Mouse (Mus musculus): ENCODE measurements around the gene Krt7.

The Krt7 gene

DNA sequence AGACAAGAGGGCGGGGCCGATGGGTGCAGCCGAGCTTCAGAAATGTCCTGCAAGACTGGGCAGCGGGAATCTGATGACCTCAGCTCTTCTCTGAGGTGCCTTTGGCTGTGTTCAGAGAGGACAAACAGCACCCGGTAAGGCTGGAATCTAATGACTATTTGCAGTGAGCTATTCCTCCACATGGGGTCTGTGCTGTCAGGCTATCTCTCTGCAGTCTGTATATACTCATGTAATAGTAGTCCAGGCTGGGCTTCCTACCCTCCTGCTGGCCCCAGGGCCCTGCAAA is 34.1 kb upstream of the Krt7 start:
- no peak for DNase-seq (ENCODE audit: low spot score)

DNA sequence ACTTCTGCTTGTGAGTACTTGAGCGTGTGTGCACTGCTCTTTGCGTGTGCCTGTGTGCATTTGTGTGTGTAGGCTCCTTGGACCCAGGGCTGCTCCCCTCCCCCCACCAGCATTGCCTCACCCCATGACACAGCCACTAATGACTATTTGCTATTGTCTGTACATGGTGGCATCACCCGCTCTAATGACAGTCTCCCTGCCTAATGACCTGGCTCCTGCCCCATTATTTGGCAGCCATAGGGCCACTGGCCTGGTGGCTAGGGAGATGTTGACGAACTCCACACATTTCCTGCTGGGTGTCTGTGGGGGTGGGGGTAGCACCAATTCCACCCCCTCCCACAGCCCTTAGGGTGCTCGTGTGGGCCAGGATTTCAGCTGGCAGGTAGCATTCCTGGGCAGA is 32.2 kb upstream of the Krt7 start:
- DNase-seq (ENCODE audit: low spot score) = no peak

- DNase-seq (ENCODE audit: low spot score) = no peak
These were observed 29.1 kb upstream of the Krt7 start for GRCm38 (mm10) chr15:101381758-101382157.

- no peak for DNase-seq (ENCODE audit: low spot score)
These were observed 28.0 kb upstream of the Krt7 start for GRCm38 (mm10) chr15:101382811-101383210.

GRCm38 (mm10) chr15:101384610-101385009 is 26.2 kb upstream of the Krt7 start:
- no peak for DNase-seq (ENCODE audit: low spot score)

GRCm38 (mm10) chr15:101385064-101385463 is 25.8 kb upstream of the Krt7 start:
- no peak for DNase-seq (ENCODE audit: low spot score)

GRCm38 (mm10) chr15:101387176-101387575 is 23.7 kb upstream of the Krt7 start:
- DNase-seq (ENCODE audit: low spot score) = no peak

GRCm38 (mm10) chr15:101388034-101388541 is 22.8 kb upstream of the Krt7 start:
- no peak for DNase-seq (ENCODE audit: low spot score)

DNA sequence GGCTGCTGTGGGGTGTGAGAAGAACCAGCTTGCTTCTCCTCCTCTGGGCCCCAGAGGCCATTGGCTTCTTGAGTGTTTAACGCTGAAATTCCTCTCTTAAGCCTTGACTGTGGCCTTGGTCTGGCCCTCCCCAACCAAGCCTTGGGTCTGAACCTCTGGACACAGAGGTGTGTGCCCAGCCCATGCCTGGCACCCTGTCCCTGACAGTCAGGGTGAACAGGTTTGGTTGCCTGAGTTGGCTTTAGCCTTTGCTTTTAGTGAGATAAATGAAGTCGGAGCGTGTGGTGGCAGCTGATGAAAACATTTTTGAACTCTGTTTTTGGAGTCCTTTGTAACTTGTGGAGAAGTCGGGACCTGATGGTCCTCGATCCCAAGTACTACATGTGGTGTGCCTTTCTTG is 20.6 kb upstream of the Krt7 start:
- no peak for DNase-seq (ENCODE audit: low spot score)

DNA sequence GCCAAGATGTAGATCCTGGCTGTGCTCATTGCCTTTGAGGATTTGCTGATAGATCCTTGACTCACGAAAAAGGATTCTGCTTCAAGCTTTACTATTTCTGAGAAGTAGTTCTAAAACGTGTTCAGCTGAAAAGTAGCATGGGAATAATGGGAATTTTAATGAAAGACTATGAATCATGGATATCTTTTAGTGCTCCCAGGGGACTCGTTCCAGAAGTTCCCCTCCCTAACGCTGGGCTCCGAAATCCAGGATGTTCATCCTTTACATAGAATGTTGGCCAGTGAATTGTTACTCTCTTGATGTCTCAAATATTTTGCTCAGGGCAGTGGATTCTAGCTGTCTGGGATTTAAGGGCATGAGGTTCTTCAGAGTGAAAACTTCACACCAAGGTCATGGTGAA is 18.6 kb upstream of the Krt7 start:
- DNase-seq (ENCODE audit: low spot score) = no peak

DNA sequence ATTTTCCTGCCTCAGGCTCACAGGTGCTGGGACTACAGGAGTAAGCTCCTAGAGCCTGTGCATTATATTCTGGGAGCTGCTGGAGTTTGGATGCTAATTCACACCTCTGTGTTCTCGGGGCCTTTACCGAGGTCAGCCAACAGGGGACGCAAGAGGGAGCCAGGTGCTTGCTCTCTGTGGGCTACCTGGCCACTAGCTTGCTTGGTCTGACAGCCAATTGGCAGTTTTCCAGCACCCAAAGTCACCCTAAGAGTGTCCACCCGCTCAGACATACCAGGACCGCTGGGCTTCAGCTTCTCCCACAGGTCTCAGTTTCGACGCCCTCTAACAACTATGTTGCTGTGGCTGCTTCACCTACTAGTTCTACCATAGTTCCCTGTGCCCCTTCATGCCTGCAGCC is 15.9 kb upstream of the Krt7 start:
- no peak for DNase-seq (ENCODE audit: low spot score)

DNA sequence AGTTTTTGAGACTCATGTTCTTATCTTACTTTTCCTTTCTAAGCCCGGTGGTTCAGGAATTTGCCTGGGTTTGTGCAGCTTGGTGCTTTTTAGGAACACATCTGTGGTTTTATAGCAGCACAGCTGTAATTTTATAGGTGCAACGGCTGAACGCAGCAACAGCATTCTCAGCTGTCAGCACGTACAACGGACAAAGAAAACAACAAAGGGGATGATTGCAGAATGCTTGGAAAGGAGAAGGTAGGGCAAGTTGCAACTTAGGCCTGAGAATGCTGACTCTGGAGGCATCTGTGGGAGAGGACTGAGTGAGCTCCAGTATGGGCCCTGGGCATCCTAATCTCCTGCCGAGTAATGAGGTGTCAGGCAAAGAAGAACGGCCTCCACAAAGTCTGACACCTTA is 14.4 kb upstream of the Krt7 start:
- no peak for DNase-seq (ENCODE audit: low spot score)

DNA sequence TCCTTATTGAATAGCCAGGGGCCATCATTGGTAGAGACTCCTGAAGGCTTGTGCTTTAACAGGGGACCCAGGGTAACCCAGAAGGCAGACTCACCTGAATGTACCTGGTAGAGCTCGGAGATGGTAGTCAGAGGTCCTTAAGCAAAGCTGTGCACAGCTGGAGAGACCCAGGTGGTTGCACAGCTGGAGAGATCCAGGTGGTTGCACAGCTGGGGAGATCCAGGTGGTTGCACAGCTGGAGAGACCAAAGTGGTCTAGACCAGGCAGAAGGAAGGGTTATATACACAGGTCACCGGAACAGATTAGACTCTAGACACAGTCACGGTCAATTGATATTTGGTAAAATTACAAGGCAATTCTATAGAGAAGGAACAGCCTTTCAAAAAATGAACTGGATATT is 13.9 kb upstream of the Krt7 start:
- DNase-seq (ENCODE audit: low spot score) = no peak

DNA sequence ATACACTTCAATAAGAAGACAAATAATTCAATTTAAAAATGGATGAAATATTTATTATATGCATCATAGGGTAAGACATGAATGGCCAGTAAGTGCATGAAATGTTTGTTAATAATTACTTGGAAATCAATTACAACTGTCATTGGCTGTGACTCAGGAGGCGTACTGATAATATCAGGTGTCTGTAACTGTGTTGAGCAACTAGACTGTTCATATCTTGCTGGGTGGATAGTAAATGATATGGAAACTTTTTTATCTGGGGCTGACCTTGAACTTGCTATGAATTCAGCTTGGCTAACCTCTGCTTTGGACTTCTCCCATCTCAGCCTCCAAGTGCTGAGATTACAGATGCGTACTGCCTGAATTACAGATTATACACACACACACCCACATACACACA is 13.2 kb upstream of the Krt7 start:
- DNase-seq (ENCODE audit: low spot score) = no peak

DNA sequence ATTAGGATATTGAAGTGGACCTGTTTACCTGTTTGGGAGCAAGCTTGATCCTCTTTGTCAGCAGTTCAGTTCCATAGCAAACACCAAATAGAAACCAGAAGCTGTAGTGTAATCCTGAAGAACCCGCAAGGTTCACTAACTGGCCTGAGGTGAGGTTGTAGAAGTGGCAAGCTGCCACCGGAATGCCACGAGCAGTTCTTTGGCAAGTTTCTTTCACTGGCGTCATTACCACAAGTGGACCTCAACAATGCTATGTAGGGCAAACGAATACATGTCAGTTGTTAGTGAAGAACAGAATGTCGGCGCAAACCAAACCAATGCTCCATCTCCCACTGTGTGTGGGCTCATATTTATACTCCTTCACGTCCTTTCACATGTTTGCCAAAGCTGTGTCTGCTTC is 12.6 kb upstream of the Krt7 start:
- no peak for DNase-seq (ENCODE audit: low spot score)

- peak; percentile 28 for DNase-seq (ENCODE audit: low spot score)
These were observed 1.3 kb downstream of the Krt7 start for GRCm38 (mm10) chr15:101412188-101412587.

- no peak for DNase-seq (ENCODE audit: low spot score)
These were observed 3.2 kb downstream of the Krt7 start for GRCm38 (mm10) chr15:101413916-101414635.

DNA sequence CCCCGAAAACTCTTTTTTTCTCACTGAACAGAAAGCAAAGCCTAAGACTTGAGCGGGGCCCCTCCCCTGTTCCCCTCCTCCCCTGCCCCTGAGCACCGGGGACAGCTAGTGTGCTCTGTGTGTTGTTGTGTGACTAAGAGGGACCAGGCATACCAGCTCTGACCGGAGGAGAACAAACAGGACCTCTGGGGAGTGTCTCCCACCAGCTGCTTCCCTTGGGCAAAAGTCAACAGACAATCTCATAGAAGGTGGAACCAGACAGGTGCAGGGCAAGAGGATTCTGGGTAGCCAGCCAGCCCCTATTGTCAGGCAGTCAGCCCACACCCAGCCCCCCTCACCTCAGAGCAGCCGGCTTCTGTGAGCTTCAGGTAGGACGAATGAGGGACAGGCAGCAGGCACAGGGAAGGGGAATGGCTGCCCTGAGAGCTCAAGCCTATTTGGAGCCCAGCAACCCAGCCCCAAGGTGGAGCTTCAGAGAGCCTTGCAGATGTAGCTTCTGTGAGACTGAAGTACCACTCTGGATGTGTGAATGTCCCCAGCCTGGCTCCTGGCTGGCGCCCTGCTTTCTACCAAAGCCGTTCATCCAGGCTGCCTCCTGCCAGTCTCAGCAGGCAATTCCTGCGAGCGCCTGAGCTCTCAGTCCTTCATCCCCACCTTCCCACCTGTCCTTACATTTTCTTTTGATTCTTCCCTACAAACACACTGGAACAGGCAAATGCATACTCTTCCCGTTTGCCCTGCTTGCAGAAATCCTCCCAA is 4.1 kb downstream of the Krt7 start:
- no peak for DNase-seq (ENCODE audit: low spot score)

DNA sequence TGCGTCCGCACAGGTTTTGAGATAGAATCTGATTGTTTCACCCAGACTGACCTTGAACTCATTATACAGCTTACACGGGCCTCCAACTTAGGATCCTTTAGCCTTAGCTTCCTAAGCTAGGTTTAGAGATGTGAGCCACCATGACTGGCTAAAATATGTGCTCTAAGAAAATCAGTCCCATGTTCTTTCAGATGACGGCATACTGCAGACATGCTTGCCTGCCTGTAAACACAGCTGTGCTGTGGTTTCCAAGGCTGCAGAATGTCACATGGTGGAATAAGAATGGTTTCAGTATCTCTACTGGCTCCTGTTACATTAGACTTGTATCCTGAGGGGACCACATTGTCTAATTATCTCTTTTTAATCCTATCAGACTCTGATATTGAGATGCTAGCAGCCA is 8.1 kb downstream of the Krt7 start:
- DNase-seq (ENCODE audit: low spot score) = no peak

DNA sequence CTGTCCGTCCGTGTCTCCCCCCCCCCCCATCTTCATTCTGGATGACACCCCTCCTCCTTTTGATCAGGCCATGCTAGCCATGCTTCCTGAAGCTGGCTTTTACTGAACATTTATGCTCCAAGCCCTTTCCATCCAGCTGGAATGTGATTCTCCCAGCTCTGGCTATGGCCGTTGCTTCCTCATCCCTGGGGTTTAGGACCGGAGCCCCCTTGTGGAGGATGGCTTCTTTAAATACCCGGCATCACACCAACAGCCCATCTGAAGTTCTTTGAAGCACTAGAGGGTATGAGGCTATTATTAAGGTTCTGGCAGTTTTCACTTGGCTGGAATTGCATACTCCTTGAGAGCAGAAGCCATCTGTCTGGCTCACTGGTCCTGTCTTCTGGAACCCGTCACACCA is 10.1 kb downstream of the Krt7 start:
- no peak for DNase-seq (ENCODE audit: low spot score)

DNA sequence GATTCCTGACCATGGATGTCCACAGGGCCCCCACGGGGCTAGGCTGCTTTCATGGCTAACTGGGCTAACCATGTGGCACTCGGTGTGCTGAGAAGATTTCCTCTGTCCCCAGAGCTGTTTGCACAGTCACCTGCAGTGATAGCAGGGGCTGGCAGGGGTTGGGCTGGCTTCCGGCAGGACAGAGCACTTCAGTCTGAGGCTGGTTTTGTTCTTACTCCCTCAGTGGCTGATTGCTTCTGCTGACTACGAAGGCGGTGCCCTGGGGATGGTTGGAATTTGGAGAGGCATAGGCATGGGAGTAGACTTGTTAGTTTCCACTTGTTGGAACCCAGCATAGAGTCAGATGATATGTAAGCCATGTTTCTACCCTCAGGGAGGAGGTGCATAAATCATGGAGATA is 14.1 kb downstream of the Krt7 start:
- DNase-seq (ENCODE audit: low spot score) = no peak

DNA sequence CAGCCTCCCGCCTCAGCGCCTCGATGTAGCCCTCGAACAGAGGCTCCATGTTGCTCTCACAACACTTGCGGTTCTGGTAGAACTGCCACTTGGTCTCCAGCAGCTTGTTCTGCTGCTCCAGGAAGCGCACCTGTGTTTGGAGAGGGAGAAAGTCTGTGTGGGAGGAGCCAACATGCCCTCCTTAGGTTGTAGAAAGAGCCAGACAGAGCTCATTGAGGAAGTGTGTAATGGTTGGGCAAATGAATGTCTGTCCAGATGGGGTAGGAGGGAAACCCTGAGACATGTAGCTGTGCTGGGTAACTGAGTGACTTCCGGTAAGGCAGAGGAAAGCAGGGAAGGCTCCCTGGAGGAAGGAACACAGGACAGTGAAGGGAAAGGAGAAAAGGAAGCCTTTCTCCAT is 25.8 kb downstream of the Krt7 start:
- DNase-seq (ENCODE audit: low spot score) = no peak

- no peak for DNase-seq (ENCODE audit: low spot score)
These were observed 27.7 kb downstream of the Krt7 start, which contains the start of gene Krt87 for GRCm38 (mm10) chr15:101438555-101438954. Gene Krt87, minus strand, starts transcription at chr15:101438804.

DNA sequence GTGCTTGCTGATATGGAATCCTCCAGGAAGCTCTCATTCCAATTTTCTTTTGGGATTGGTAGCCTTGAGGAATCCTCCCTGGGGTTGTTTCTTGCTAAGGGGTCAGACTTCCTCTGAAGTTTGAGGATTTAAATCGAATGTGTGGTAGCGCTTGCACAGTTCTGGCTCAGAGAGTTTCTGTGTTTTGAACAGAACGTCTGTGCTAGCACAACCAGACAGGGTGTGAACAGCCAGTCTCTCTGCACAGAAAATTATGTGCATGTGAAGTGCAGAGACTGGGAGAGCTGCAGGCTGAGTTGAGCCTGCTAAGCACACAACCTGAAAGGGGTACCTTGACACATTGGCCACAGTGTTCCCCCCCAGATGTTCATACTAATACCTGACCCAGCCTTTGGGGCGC is 30.0 kb downstream of the Krt7 start:
- no peak for DNase-seq (ENCODE audit: low spot score)
